Mouse (Mus musculus) adrenal gland (tissue): ENCODE data around the gene Tada2a.

Source experiments
- intact Hi-C: fragments of 180-260 bp; cut with DNase I; formaldehyde crosslinking; loops from one replicate; pipeline ENCODE4 v1.15.1; 2025

Gene Tada2a

DNA sequence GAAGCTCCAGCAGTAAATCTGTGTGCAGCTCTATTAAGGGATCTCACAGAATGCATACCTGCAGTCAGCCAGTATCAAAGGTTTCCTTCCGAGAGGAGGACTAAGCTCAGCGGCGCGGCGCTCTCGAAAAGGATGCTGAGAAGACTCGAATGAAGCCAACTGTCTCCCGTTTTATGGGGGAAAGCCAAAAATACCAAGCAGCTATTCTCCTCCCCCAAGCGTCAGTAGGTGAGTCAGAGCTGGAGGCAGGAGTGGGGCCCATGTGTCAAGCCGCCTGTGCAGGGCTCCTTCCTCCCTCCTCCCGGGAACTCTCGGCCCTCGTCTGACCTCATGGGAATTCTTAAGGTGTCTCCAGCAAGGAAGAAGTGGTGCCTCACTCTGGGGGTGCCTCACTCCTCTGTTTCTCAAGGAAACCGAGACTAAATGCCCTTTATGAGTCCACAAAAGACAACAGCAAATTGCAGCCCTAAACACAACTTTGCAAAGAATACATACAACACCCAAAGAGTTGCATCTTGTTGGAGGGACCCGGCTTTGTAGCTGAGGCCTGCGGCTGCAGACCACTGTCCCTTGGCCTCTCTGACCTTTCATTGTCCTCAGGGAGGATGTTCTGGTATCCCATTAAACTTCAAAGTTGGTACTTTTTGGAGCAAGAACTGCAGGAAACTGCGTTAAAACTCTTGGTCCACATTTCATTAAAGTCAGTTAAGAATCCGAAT is 62.3 kb downstream of the Tada2a start:
- intact Hi-C loops: no loop called here

DNA sequence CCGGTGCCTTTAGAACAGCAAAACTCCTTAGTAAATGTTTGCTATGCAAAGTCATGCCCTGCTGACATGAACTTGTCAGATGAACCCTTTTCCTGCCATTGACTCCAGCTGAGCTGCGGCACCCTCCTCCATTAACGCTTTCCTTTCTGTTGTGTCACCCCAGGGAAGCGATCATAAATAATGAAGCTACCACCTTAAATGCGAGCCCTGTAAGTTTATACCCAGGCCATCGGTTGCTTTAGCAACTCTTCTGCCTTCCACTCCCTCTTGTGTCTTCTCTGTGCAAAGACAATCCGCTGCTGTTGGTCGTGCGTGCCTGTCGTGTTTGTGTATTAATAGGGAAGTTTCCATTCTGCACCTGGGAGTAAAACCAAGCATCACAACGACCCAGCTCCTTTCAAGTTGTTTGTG is 63.3 kb downstream of the Tada2a start:
- intact Hi-C loops: no loop called here

DNA sequence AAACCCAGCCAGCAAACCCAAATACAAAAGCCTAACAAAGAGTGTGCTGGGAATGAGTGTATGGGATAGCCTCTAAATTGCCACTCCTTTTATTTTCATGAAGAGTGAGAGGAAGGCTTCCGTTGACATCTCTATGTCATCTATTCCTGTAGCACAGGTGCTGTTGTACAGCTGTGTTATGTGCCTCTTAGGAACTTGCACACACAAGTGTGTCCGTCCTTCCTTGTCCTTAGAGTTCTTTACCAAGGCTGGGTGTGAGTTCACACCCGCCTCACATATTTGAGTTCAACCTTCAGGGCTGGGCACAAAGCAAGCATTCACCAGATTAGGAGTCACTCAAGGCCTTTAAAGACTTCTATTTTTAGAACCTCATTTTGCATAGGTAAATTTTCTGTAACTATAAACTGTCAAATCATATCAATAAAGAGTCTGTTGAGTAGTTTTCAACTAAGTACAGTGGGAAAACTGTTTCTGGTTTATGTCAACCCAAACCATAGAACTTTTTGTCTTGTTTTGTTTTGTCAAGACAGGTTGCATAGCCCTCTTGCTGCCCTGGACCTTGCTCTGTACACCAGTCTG is 65.7 kb downstream of the Tada2a start:
- intact Hi-C loops: no loop called here

DNA sequence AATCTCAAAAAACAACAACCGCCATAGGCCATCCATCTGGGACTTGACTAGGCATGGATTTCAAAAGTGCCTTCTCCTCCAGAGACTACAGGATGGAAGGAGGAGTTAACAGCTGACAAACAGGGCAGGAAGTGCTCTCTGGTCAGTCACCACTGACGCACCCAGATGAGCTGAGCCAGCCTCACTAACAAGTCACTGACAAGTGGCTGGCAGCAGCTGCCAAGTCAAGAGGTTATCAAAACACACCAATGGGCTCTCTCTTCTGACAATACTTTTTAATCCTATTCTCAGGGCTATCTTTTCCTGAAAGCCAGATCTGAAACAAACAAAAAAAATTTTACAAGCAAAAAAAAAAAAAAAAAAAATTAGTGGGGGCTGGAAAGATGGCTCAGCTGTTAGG is 66.6 kb downstream of the Tada2a start:
- intact Hi-C loops: no loop called here

DNA sequence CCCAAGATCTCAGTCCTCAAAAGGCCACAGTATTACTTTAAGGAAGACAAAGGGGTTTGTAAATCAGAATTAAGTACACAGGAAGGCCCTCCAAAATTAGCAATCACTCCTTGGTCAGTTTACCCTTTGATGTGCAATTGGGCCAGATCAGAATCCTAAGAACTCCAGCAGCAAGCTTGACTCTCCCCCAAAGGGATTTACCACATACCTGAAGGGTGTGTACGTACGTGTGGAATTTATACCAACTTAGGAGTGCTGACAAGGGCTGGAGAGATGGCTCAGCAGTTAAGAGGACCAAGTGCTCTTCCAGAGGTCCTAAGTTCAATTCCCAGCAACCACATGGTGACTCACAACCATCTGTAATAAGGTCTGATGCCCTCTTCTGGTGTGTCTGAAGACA is 67.5 kb downstream of the Tada2a start:
- intact Hi-C loops: no loop called here

DNA sequence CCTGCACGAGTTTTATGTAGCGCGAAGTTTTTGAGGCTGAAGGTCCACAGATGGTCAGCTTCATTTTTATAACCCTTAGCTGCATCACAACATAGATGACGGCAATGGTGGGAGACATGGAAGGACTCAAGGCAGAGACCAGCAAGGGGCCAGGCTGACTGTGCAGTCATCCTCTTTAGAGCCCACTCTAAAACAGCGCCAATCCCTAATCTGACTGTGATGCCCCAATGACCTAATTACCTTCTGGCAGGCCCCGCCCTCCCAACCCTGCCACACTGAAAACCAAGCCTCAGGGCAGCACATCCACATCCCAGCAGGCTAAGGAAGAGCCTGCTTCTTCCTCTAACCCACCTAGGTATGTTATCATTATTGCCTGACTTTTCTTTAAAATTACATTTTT is 68.8 kb downstream of the Tada2a start:
- intact Hi-C loops: no loop called here

DNA sequence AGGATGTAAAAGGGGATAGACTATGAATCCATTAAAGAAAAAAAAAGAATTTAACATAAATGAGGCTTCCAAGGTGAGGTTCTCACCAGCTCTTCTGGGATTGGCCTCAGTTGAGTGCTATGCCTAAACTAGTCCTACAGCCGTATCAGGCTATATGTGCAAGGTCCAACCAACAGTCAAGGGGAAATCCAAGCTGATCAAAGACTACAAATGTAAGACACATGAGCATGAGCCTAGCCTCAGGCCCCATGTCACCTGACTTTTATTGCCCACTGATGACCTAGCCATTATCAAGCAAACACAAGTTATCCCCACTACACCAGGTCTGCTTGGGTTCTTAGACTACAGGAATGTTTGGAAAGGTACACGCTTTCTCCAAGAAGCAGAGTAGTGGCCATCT is 69.6 kb downstream of the Tada2a start:
- intact Hi-C loops: no loop called here

DNA sequence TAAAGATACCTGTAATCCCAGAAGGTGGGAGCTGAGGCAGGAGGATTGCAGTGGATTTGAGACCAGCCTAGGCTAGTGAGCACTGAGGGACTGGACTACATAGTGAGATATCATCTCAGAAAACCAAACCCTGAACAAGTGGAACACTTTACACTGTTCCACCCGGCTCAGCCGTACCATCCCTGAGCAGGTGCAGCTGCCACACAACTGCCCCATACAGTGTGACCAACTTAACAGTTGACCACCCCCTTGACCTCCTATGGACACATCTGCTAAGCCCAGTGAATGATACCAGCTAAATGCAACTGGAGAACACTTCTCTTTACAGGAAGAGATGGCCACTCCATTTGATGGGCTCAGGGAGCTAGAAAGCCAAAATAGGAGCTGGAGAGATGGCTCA is 72.0 kb downstream of the Tada2a start:
- intact Hi-C loops: no loop called here

DNA sequence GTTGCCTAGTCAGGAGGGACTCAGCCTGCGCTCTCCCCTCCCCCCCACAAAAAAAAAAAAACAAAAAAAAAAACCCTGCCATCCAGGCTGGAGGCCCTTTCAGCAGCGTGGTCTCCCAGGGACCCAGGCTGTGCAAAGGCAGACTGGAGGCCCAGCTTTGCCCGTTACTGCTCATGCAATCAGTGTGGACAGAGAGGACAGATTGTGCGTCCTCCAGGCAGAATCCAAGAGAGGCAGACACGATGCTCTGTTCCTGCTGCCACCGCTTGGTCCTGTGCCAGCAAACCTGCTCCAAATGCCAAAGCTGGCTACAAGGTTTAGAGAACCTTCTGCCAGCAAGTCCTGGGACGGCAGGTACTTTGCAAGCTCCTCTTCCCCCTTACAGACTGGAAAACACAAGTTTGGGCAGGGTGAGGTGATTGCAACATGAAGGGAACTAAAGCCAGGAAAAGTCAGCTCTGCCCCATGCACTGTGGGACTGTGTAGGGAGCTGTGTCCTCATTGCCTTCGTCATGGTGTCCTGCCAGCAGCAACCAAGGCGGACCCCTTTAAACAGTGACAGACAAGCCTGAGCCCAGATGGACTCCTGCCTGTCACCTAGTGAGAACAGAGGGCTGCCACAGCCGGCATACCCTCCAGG is 75.8 kb downstream of the Tada2a start:
- intact Hi-C loops: no loop called here

DNA sequence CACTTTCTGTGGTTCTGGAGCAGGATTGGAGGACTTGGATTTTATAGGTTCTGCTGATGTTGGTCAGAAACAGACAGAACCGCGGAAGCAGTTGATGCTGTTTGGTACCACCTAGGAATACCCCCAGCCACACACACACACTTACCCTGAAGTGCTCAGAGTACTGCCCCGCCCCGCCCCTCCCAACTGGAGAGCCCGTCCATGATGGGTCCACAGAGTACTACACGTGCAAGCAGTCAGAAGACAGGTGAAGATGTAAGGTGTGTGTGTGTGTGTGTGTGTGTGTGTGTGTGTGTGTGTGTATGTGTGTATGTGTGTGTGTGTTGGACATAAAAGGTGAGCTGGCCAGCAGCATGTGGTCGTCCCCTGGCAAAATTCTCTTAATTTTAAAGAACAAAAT is 76.3 kb downstream of the Tada2a start:
- intact Hi-C loops: no loop called here

DNA sequence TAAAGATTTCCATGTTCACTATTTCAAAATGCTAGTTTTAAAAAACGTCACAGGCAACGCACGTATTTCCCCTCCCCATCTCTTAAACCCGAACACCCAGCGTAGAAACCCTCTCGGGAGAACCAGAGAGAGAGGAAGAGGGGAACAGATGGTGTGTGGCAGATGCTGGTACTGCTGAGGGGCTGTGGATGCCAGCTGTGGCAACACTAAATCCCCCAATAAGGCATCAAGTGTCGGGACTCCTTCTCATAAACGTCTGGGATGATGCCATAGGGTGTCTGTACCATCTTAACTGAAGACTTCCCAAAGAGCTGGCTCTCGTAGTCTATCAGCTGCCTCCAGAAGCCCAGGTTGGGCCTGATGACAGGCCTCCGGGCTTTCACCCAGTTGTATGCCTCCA is 81.0 kb downstream of the Tada2a start:
- intact Hi-C loops: no loop called here

DNA sequence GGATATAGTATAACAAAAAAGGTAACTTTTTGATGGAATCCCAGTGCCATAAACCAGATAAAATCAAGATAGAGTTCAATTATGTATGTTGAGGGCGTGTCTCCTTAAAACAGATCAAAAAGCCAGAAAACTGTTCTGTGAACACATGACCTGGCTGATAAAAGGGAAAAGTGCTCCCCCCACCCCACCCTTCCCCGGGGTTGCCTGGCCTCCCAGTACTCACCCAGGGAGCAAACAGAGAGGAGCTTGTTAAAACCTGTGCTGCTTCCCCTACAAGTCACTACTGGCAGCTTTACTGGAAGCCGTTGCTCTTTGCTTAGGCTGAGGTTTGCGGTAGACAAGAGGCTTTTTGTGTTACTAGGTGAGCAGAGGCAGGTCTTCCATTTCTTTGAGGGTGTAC is 82.1 kb downstream of the Tada2a start:
- intact Hi-C loops: no loop called here

DNA sequence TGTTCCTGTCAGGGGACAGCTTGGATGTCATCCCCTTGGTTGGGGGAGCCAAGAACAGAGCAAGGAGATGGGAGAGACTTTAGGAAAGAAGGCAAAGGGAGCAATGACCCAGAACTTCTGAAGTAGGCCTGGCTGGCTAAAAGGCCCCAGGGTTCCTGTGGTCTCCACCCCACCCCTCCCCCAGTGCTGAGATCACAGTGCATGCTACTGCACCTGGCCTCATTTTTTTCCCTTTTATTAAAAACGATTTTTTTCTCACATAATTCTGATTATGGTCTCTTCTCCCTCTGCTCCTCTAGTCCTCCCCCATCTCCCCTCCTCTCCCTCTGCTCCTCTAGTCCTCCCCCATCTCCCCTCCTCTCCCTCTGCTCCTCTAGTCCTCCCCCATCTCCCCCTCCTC is 84.4 kb downstream of the Tada2a start:
- intact Hi-C loops: no loop called here

DNA sequence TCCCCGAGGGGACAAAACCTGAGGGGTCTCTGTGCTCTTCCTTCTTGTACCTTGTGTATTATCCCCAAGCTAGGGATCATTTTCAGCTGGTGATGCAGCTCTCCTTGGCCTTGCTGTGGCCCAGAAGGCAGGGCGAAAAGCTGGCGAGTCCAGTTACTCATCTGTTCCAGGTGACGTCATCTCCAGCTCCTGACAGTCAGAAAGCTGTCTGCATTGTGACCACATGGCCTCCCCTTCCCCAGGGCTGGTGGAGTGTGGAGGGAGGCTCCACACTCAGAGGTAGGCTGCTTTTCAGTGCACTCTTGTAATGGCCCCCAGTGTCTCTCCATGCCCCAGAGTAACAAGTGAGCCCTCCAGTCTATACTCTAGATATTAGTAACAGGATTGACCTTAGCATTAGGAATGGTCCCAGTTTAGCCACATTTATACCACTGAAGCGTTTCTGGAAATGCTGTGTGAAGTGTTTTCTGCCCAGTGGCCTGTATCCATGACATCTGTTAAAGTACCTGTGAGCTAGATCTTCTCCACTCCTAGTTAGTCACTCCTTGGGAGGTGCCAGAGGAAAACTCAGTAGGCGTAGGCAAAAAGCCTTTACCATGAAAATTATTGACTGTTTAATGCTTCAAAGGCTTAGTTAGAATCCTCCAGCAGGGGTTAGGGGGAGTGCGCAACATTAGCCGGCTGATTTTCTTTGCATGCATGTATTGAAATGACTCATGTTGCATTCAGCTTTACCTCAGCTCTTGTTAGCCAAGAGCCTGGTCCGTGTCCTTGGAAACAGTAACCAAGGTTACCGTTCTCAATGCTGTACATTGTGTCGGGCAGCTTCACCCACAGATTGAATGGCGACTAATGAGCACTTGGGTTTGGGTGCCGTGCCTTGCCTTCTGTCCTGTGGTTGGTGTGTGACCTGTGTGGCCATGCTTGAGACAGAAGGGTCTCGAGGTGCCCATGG is 86.3 kb downstream of the Tada2a start:
- intact Hi-C loops: no loop called here

DNA sequence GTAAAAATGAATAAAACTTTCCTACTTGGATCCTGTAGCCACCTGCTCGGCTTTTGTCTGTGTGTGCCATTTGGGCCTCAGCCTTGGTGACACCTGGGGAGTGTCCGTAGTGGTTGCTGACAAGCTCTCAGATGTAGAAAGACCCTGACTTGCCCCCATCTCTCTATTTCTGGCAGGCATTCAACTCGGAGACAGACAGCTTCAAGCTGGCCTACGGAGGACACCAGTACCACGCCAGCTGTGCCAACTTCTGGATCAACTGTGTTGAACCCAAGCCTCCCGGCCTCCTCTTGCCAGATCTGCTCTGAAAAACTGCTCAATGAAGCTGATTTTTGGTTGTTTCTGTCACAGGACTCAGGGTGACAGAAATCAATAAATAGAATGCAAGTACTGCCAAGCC is 88.8 kb downstream of the Tada2a start:
- intact Hi-C loops: no loop called here

DNA sequence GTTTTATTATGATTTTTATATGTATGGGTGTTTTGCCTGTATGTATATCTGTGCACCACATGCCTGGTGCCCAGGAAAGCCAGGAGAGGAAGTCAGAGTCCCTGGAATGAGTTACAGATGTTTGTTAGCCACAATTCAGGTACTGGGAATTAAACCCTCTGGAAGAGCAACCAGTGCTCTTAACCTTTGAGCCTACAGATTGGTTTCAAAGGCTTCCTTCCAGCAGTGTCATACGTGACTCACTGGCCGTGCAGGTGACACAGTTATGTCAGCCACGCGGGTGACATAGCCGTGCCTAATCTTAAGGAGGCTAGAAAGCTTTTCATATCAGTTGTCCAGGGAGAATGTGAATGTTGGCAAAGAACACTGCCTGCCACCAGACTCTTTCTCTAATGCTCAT is 95.7 kb downstream of the Tada2a start:
- intact Hi-C loops: loop anchor here (10.0 kb wide), 1 partner anchor 249 kb away; no protein-coding TSS in a partner anchor

DNA sequence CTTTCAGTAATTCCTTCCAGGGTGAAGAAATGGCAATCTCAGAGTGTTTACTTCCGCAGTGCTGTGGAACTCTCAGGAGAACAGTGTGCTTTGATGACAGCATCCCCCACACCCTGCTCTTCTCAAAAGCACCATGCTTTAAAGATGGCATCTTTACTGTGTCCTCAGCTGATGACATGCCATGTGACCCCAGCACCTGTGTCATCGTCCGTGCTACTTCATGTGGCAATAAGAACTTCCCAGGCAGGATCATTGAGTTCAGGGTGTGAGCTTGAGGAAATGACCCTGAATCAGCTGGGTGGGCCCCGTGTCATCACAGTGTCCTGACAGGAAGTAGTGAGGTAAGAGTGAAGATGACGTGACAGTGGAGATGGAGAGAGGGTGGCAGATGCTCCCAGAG is 96.8 kb downstream of the Tada2a start:
- intact Hi-C loops: loop anchor here (10.0 kb wide), 1 partner anchor 248 kb away; no protein-coding TSS in a partner anchor

DNA sequence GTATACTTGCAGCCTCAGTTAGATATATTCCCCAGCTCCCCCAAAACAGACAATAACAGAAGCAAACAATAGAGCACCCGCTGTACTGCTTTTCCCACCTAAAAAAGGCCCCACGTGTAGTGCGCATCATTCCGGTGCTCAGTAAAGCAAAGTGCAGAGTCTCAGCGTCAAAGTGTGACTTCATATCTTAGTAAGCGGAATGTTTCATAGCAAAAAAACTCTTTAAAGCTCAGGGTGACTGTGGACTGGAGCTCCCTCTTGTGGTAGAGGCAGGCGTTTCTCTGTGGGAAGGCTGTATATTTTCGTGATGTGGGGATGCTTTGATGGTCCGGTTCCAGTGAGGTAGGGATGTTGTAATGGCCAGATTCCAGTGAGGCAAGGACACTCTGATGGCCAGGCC is 97.4 kb downstream of the Tada2a start:
- intact Hi-C loops: loop anchor here (10.0 kb wide), 1 partner anchor 247 kb away; no protein-coding TSS in a partner anchor
